Mouse (Mus musculus) regulatory T cell (primary cell): ENCODE data around the gene Itgb4.

Experiments
- in situ Hi-C: fragments of 300-600 bp; cut with MboI, MseI; formaldehyde crosslinking; loops from one replicate; pipeline ENCODE4 v1.15.1; 2025; ENCODE audit warnings: high pct_unique_total_duplicates

Gene Itgb4

GRCm38 (mm10) chr11:116027756-116028155, 53.2 kb downstream of the Itgb4 start, which contains the start of gene H3f3b:
Gene H3f3b, minus strand, starts transcription at chr11:116027962.
- in situ Hi-C loops = loop anchor here (10.0 kb wide), 1 partner anchor 1287 kb away; no protein-coding TSS in a partner anchor

GRCm38 (mm10) chr11:116028177-116028865, 53.8 kb downstream of the Itgb4 start:
- in situ Hi-C loops = loop anchor here (10.0 kb wide), 1 partner anchor 1286 kb away; no protein-coding TSS in a partner anchor

- in situ Hi-C loops = loop anchor here (10.0 kb wide), 1 partner anchor 1286 kb away; no protein-coding TSS in a partner anchor
Observed at GRCm38 (mm10) chr11:116029086-116029865, 54.8 kb downstream of the Itgb4 start.

- in situ Hi-C loops = no loop called here
Observed at GRCm38 (mm10) chr11:116030088-116030897, 55.8 kb downstream of the Itgb4 start, which contains the start of gene Unk. Gene Unk, plus strand, starts transcription at chr11:116030322.

- in situ Hi-C loops = no loop called here
Observed at GRCm38 (mm10) chr11:116030898-116031845, 56.7 kb downstream of the Itgb4 start.

- in situ Hi-C loops = no loop called here
Observed at GRCm38 (mm10) chr11:116034584-116034983, 60.1 kb downstream of the Itgb4 start.

GRCm38 (mm10) chr11:116036671-116037070, 62.2 kb downstream of the Itgb4 start:
- in situ Hi-C loops = no loop called here

GRCm38 (mm10) chr11:116037826-116038225, 63.3 kb downstream of the Itgb4 start:
- in situ Hi-C loops = no loop called here

GRCm38 (mm10) chr11:116040593-116040992, 66.1 kb downstream of the Itgb4 start:
- in situ Hi-C loops = no loop called here

- in situ Hi-C loops = no loop called here
Observed at GRCm38 (mm10) chr11:116041833-116042232, 67.3 kb downstream of the Itgb4 start.

- in situ Hi-C loops = no loop called here
Observed at GRCm38 (mm10) chr11:116042372-116043138, 68.0 kb downstream of the Itgb4 start.

- in situ Hi-C loops = no loop called here
Observed at GRCm38 (mm10) chr11:116043286-116043685, 68.8 kb downstream of the Itgb4 start.

GRCm38 (mm10) chr11:116045173-116045572, 70.7 kb downstream of the Itgb4 start:
- in situ Hi-C loops = no loop called here

GRCm38 (mm10) chr11:116049610-116050009, 75.1 kb downstream of the Itgb4 start:
- in situ Hi-C loops = loop anchor here (10.0 kb wide), 1 partner anchor 915 kb away; no protein-coding TSS in a partner anchor

GRCm38 (mm10) chr11:116050196-116050595, 75.7 kb downstream of the Itgb4 start:
- in situ Hi-C loops = loop anchor here (10.0 kb wide), 1 partner anchor 915 kb away; no protein-coding TSS in a partner anchor

- in situ Hi-C loops = loop anchor here (10.0 kb wide), 1 partner anchor 911 kb away; no protein-coding TSS in a partner anchor
Observed at GRCm38 (mm10) chr11:116053510-116054229, 79.2 kb downstream of the Itgb4 start.

GRCm38 (mm10) chr11:116055873-116056272, 81.4 kb downstream of the Itgb4 start:
- in situ Hi-C loops = loop anchor here (10.0 kb wide), 1 partner anchor 909 kb away; no protein-coding TSS in a partner anchor

GRCm38 (mm10) chr11:116057237-116057881, 82.8 kb downstream of the Itgb4 start:
- in situ Hi-C loops = loop anchor here (10.0 kb wide), 1 partner anchor 907 kb away; no protein-coding TSS in a partner anchor
